Mouse (Mus musculus): Measurements from ENCODE around the gene Mapk8ip2.
A peak's percentile ranks its signal among the peaks of the same experiment; 100 is the strongest.
"Not testable (repeated sequence)": the region's sequence is repeated elsewhere in the genome, so short reads cannot be mapped to it uniquely, and the experiment has no call there.

Mapk8ip2 gene

DNA sequence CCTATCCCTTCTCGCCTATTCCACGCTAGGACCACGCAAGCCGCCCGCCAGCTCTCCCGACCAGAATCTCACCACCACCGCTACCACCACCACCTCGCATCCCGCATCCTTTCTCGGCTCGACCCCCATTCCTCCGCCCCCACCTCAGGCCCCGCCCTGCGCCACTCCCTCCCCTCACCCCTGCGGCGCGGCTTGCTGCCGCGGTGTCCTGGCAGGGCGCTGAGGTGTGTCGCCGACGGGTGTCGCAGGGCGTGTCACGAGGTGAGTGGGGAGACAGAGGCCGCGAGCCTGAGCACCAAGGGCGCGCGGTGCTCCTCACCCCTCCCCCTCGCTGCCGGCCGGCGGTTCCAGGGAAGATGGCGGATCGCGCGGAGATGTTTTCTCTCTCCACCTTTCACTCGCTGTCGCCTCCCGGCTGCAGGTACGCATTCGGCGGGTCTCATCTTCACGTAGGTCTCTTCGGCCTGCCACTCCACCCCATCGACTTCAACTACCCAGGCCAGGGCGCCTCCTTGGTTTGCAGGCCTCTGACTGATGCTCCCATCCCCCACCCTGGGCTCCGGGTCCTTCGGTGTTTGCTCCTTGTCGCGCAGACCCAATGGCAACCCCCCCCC, at the start of gene Mapk8ip2:
Mapk8ip2 (plus strand) TSS at position 49 of the 614 bp plus-strand sequence.
- ATAC-seq (ENCODE audit: insufficient number of reproducible peaks, low FRiP score, low TSS enrichment), result peak; percentile 37; the same call in 1 of the 2 replicates

DNA sequence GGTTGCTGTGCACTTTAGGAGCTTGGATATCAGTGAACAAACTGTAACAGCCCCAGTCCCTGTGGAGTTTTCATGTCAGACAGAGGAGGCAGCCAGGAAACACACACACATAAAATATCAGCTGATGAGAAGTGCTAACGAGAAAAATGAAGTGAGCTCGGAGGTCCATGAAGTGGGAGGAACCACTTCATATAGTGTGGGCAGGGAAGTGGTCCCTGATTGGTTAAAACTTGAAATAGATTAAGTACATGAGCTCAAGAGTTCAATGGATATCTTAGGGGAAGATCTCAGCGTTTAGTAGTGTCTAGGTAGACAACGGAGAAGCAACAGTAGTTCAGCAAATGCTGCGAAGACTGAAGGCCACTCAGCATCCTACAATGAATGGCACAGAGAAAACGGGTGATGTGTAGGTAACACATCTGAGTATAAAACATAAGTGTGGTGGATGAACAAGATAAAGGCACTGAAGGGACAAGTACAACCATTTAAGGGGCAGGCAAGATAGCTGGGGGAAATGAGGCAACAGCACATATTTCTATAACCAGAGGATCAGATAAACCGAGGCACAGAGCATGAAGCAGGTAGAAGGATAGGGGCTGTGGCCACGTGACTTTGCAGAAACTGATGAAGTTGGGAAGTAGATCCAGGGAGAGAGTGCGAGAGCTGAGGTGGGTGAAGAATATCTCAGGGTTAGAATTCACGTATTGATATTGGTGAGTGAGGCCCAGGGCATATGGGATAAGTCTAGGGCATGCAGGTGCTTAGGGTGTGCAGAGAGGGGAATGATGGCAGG, 48.7 kb upstream of the Mapk8ip2 start:
- no peak for ATAC-seq (ENCODE audit: insufficient number of reproducible peaks, low FRiP score, low TSS enrichment)

DNA sequence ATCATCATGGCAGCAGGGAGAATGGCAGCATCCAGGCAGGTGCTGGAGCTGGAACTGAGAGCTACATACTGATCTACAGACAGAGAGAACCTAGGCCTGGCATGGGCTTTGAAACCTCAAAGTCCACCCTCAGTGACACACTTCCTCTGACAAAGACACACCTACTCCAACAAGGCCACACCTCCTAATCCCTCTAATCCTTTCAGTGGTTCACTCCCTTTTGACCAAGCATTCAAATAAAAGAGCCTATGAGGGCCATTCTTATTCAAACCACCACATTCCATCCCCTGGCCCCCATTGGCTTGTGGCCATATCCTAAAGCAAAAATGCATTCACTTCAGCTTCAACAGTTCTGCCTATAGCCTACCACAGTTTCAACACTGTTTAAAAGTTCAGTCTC, 47.0 kb upstream of the Mapk8ip2 start:
- ATAC-seq (ENCODE audit: insufficient number of reproducible peaks, low FRiP score, low TSS enrichment), result no peak

DNA sequence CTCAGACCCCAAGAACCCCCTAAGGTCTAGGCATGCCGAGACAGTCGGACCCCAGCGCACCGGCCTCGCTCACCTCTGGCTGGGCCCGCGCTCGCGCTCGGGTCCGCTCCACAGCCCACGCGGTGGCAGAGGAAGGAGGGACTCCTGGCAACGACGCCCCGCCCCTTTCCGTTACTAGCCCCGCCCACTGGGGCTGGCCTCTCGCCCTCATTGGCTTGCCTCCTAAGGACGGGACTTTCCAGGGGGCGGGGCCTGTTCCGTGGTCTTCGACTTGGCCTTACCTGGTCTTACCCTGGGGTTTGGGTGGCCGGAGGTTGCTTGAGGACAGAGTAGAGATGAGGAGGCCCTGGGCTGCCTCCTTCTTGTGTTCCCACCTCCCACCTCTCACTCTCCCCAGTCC, 43.6 kb upstream of the Mapk8ip2 start, which contains the start of gene Syce3:
Syce3 (minus strand) TSS at position 386 of the 400 bp plus-strand sequence.
- no peak for ATAC-seq (ENCODE audit: insufficient number of reproducible peaks, low FRiP score, low TSS enrichment)

DNA sequence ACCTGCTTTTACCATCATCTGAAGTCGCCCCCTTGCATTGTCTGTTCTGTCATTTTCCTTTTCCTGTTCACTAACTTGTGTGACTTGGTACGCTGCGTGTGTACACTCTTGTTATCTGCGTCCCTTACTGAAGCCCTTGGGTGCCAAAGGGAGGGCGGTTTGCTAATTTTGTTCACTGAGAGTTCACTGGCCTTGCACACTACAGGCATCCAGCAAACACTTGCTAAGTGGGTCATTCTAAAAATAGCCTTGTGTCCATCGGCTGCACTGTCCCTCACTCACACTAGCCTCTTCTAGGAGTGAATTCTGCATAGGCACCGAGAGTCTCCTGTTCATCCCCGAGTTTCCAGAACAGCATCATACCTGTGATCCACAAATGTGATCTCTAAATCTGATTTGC, 38.4 kb upstream of the Mapk8ip2 start:
- no peak; the same call in 1 of the 2 replicates for ATAC-seq (ENCODE audit: insufficient number of reproducible peaks, low FRiP score, low TSS enrichment)

DNA sequence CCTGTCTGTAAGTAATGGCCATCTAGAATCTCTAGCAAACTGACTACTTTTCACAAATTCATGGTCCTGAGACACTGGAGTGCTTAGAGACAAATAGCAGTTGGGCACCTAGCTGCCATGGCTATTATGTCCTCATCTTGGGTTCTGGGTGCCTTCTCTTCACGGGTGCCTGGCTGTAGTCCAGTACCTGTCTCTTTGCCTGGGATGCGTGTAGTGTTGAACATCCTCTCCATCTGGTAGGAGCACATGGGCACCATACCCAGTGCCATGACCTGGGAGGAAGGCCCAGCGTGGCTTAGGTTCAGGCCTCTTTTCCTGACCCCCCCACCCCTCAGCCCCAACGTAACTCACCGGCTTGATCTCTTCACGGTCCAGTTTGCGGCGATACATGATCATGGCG, 31.8 kb upstream of the Mapk8ip2 start:
- no peak for ATAC-seq (ENCODE audit: insufficient number of reproducible peaks, low FRiP score, low TSS enrichment)

DNA sequence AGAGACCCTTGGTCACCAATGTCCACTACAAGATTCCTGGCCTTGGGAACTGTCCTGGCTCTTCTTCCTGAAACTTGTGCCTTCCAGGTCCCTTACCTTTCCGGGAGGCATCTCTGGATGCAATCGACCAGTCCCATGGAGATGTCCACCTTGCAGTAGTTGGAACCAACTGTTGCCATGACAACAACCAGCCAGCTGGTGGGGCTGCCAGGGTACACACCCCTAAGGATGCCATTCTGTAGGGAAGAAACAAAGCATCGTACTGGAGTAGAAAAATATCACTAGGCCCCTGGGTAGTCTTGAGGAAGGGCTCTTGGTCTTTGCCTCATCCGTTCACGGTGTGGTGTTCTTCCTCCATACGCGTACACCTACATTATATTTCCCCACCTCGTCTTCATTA, 29.1 kb upstream of the Mapk8ip2 start:
- ATAC-seq (ENCODE audit: insufficient number of reproducible peaks, low FRiP score, low TSS enrichment), result no peak

DNA sequence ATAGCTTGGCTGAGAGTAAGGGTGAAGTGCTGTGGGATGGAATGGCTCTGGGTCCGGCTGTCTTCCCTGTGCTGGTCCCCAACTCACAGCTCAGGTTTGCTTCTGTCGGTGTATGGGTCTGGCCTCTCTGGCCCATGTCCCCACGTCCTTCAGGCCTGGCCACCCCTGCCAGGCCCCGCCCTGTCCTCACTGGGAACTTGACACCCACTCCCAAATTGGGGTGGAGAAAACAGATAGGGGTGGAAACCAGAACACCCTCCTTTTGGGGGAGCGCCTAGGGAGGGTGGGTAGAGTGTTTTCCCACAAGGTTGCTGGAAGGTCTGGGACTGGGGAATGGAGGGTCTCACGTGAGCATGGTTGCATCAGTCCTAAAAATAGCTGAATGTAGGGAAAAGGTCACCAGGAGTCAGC, 28.0 kb upstream of the Mapk8ip2 start, which contains the start of gene Cpt1b:
Cpt1b (minus strand) TSS at position 153 of the 411 bp plus-strand sequence.
- ATAC-seq (ENCODE audit: insufficient number of reproducible peaks, low FRiP score, low TSS enrichment), result no peak

DNA sequence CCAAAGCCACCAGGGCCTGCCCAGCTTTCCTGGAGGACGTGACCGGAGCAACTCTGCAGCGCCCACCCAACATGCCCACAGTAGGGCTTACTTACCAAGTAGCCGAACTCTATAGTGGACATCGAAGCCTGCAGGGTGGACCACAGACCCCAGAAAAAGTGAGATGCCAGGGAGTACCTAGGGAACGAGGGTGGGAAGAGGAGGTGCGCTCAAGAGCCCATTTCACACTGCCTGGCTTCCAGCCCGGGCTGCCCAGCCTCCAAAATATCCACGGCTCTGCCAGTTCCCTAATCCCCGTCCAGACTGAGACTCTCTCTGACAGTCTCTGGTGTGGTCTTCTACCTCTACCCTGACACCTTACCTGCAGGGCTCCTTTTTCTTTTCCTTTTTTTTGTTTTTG, 27.0 kb upstream of the Mapk8ip2 start:
- no peak for ATAC-seq (ENCODE audit: insufficient number of reproducible peaks, low FRiP score, low TSS enrichment)

DNA sequence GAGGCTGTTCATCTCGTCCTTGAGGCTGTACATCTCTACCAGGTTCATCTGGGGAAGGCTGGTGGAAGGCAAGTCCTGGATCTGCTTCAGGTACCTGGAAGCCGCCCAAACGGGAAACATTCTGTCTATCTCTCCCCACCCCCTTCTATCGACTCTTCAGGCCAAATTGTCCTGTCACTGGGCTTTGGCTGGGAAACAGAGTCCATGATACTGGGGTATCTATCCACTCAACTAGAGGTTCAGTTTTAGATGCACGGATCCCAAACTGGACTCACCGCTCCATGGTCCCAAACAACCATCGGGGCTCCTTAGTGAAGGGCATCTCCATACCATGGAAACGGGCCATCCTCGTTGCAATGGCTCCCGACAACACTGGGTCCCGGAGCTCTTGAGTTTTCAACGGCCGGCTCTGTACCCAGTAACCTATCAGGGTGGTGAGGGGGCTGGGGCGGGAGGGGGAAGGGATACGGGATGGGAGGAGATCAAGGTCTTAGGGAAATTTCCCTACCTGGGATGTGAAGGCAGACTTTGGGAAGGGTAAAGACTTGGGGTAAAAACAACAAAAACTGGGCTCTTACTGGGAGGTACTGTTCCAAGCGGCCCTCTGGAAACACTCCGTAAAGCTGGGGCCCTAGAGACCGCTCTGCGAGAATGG, 25.4 kb upstream of the Mapk8ip2 start:
- no peak for ATAC-seq (ENCODE audit: insufficient number of reproducible peaks, low FRiP score, low TSS enrichment)

DNA sequence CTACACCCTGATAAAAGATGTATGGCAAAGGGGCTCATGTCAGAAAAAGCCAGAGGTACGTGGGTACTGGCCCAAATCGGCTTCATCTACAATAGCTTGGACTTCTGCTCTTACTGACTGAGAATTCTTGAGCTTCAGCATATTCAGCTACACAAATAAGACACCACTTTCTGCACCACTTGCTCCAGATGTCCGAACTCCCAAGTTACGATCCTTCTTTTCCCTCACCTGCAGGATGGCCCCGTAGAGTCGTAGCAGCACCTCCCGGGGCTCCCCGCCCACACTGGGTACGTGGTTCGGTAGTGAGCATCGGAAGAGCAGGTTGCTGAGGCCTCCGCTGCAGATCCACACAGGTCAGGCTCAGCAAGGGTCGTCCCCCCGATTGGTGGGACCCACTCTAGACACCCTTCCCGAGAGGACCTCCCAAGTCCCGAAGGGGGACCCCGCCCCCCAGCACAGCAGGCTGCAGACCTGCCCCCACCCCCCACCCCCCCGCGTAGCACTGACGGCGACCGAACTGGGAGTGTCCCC, 24.8 kb upstream of the Mapk8ip2 start:
- ATAC-seq (ENCODE audit: insufficient number of reproducible peaks, low FRiP score, low TSS enrichment), result no peak

DNA sequence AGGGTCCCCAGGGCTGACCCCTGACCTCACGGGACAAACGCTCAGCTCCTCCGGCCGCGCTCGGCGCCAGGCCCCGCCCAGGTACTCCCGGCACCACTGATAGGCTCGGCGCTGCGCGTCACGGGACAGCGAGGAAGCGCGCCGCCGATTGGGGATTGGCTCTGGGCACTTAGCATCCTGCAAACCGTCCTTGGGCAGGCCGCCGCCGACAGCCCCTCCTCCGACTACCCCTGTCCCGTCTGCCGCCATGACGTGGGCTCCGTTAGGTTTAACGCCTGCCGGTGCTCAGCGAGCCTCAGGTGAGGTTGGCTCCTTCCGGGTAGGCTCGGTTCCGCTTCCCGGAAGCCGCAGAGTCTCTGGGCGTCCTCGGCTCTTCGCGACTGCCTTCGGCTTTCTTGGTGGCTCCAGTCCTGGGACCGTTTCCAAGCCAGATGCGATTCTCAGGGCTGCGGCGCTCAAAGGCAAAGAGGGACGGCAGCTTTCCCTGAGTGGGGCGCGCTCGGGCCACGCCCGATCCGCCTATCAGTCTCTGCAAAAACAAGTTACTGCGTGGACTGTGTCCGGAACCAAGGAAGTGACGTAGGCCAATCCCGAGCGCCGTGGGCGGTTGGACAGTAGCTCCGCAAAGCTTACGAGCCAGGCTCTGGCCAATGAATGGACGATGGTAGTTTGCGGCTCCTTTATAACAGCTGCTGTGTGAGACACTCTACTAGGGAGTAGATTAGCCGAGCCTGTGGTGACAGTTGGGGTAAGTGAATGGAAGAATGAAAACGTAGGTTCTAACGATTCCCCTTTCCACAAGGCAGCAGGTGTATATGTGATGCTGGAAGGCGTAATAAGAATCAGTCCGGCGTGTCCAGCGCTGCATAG, 24.1 kb upstream of the Mapk8ip2 start, which contains the start of the genes C730034F03Rik, Gm44502 and Chkb:
C730034F03Rik (plus strand) TSS at position 238 of the 870 bp plus-strand sequence.
Gm44502 (minus strand) TSS at position 345 of the 870 bp plus-strand sequence.
Chkb (minus strand) TSS at position 557 of the 870 bp plus-strand sequence.
- ATAC-seq (ENCODE audit: insufficient number of reproducible peaks, low FRiP score, low TSS enrichment), result peak; percentile 87

DNA sequence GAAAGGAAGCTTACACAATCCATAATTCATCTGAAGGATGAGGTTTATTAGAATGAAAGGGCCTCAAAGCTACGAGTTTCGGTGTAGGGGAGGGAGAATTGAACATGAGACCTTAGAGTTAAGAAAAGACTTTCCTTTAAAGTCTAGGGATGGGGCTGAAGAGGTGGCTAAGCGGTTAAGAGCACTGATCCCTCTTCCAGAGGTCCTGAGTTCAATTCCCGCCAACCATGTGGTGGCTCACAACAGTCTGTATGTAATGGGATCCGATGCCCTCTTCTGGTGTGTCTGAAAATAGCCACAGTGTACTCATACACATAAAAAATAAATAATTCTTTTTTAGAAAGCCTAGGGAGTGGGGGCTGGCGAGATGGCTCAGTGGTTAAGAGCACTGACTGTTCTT, 23.4 kb upstream of the Mapk8ip2 start:
- no peak for ATAC-seq (ENCODE audit: insufficient number of reproducible peaks, low FRiP score, low TSS enrichment)

DNA sequence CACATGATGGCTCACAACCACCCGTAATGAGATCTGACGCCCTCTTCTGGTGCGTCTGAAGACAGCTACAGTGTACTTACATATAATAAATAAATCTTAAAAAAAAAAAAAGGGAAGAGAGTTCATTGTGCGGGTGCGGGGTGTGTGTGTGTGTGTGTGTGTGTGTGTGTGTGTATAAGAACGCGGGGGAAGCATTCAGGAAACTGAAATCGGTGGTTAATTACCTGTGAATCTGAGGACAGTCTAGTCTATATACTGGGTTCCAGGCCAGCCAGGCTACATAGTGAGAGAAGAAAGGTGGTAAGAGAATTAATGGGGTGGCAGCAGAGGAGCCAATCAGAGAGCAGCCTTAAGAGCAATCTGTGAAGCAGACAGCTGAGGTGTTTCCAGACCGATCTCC, 22.9 kb upstream of the Mapk8ip2 start:
- ATAC-seq (ENCODE audit: insufficient number of reproducible peaks, low FRiP score, low TSS enrichment), result not testable (repeated sequence)

DNA sequence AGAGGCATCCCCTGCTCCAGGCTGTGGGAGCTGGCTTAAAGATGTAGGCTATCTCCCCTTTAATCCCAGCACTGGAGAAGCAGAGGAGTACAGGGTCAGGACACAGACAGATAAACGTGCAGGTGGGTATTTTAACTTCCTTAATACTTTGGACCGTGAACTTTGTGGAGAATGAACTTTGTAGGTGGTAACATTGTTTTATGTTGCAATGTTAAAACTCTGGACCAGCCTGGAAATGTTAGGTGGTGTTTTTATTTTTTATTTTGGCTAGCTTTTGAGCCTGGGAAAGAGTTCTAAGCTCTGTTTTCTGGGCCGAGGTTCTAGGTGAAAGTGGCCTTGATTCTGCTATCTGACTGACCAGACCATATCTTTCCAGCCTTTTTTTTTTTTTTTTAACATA, 22.4 kb upstream of the Mapk8ip2 start:
- ATAC-seq (ENCODE audit: insufficient number of reproducible peaks, low FRiP score, low TSS enrichment), result no peak

DNA sequence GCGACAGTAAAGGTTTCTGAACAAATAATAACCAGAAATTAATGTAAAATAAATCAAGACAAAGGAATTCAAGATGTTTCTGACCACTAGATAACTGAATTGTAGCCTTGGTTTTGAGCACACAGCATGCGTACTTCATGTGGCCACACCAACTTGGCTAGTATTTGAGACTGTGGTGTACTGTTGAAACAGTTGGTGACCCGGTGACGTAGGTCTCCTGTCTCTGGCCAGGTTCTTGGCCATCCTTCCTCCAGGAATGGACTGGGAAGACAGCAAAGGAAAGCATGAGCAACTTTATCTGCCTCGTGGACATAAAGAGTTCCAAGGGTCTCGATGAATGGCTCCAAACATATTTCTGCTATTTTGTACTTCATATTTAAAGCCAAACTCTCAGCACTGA, 21.9 kb upstream of the Mapk8ip2 start:
- no peak for ATAC-seq (ENCODE audit: insufficient number of reproducible peaks, low FRiP score, low TSS enrichment)

DNA sequence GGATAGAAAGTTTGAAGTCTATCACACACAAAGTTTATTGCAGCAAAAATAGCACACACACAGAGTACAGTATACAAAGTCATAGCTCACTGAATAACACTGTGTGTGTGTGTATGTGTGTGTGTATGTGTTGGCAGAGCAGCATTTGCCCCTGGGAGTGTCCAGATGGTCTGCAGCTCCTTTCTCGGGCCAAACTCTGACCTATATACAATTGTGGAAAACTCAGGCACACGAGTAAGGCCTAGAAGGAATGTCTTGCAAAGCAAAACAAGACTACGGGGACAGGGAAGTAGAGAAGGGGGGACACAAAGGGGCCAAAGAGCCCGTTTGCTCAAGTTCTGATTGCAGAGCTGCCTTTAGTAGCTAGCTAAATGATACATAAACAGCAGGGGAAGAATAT, 20.8 kb upstream of the Mapk8ip2 start:
- ATAC-seq (ENCODE audit: insufficient number of reproducible peaks, low FRiP score, low TSS enrichment), result no peak

DNA sequence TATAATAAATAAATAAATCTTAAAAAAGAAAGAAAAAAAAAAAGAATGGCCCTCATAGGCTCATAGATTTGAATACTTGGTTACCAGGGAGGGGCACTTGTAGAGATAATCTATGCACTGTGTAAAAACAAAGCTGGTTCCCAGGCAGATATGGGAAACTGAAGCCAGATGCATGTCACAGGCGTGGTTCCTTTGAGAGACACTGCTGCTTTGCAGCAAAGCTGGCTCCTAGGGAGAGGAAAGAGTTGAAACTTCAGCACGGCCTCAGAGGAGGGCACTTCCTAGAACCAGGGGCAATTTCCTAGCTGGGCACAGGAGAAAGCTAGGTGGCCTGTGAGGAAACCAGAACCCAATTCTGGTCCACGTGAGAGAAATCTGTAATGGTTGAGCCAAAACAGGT, 19.6 kb upstream of the Mapk8ip2 start:
- no peak for ATAC-seq (ENCODE audit: insufficient number of reproducible peaks, low FRiP score, low TSS enrichment)

DNA sequence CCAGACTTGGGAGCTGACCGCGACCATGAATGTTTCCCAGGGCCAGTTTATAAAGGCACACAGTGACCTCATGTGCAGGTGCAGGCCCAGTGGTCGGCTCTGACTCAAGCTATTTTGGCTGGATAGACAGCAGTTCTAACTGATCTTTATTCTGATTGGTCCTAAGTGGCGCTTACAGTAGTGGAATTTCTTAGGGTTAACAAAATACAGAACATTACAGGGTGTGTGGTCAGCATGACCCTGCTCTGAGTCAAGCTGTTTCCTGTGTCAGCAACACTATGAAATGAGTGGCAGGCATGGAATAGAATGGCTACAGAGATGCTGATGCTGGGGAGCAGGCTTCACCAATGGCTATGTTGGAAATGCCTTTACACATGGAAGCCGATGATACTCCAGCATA, 17.8 kb upstream of the Mapk8ip2 start:
- no peak for ATAC-seq (ENCODE audit: insufficient number of reproducible peaks, low FRiP score, low TSS enrichment)
